Mouse (Mus musculus): ENCODE results near the gene Srrd. TPM values are rescaled to one million over a fixed set of nuclear protein-coding genes. Genes with fewer than 3 reads are reported as not detected.
A peak's percentile ranks its signal among the peaks of the same experiment; 100 is the strongest.

The Srrd gene
- 55.5 and 58.8 TPM in 2 replicates for polyA plus RNA-seq (2012; rRNA removed)

- DNase-seq (ENCODE audit: extremely low spot score in 1 of 2, low spot score in 1 of 2), result peak; percentile 56 to 92
Observed at GRCm38 (mm10) chr5:112342463-112343204, at the start of gene Srrd, which contains the start of gene Hps4. TSS of gene Srrd (minus strand) at chr5:112343040. TSS of gene Hps4 (plus strand) at chr5:112343083.

DNA sequence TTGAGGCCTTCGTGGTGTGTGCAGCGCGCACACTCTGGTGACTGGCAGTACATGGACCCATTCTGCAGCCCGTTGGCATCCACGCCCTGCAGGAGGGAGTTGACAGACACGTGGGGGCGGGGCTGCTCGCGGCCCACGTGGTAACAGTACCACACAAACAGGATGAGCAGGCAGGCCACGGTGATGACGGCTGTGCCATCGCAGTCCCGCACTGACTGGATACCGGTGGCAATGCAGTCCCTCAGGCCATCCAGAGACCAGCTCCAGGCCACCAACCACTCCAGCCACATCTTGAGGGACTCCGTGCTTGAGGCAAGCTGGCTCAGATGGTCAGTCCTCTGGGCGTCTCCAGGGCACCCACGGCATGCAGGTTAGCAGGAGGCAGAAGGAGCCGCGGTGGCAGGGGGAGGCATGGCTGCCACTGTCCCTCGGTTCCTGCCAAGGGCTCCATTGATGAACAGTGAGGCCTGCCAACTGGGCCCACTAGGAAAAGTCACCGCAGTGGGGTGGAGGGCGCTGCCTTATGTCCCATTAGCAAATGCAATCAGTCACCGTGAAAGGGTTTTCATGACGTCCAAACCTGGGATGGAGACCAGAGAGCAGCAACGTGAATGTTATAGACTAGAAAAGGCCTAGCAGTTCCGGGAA, 49.0 kb upstream of the Srrd start:
- DNase-seq (ENCODE audit: extremely low spot score in 1 of 2, low spot score in 1 of 2), result no peak

DNA sequence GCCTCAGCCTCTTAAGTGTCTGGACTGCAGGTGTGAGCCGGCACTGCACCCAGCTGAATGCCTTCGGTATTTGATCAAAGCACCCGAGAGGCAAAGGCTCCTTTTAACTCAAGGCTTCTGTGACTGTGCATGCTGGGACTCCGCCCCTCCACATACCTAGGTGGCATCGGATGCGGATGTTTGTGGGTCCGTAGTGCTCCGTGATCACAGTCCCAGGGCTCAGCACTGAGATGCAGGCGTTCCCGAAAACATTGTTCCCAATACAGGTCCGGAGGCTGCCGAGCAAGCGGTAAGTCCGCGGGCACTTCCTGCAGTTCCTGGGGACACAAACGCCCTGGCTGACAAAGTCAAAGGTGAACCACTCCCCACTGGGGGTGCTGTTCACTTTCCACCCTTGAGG, 48.2 kb upstream of the Srrd start:
- DNase-seq (ENCODE audit: extremely low spot score in 1 of 2, low spot score in 1 of 2), result no peak

- DNase-seq (ENCODE audit: extremely low spot score in 1 of 2, low spot score in 1 of 2), result peak in 1 of 2 experiments; percentile 63
Observed at GRCm38 (mm10) chr5:112389352-112389751, 46.5 kb upstream of the Srrd start.

- no peak for DNase-seq (ENCODE audit: extremely low spot score in 1 of 2, low spot score in 1 of 2)
Observed at GRCm38 (mm10) chr5:112385973-112386372, 43.1 kb upstream of the Srrd start.

DNA sequence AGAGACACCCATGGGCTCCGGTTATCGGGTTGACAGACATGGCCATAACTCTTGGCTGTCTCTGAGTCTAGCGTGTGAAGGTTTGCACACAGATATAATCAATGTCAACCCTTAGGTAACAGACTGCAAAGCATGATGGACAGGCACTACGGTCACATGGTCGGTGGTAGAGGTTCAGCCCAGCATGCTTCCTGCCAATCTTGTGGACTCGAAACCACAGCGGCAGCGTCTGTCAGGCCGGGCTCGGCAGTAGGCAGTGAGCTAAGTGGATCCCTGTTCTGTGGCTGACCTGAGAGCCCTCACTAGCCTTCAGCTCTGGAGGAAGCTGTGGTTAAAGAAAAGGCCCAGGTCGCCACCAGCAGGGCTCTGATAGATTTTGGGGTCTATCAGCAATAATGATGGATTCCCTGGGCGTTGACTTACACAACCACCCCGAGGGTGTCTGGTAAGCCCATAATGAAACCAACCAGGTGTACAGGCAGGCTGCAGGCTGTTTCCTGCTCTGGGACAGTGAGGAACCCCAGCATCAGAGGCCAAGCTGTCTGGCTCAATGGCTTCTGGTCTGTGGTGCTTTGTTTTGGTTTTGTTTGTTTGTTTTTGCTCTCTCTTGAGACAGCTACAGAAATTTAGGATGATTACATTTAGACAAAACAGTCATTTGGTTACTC, 42.1 kb upstream of the Srrd start:
- DNase-seq (ENCODE audit: extremely low spot score in 1 of 2, low spot score in 1 of 2), result no peak

GRCm38 (mm10) chr5:112382641-112383330, 39.9 kb upstream of the Srrd start:
- DNase-seq (ENCODE audit: extremely low spot score in 1 of 2, low spot score in 1 of 2), result peak; percentile 50 to 68

DNA sequence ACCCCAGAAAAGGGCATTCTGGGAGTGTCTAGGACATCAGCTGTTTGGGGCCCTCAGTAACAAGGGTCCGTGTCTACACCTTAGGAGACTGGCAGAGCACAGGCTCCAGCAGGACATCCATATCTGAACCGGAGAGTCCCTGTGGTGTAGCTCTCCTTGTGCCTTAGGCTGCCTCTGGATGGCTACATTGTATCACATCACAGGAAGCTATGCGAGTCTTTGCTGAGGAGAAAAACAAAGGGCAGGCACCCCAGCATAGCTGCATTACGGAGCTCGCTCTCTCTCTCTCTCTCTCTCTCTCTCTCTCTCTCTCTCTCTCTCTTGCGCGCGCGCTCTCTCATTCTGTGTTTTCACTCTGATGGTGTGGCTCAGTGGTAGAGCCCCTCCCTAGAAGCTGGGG, 39.2 kb upstream of the Srrd start:
- no peak for DNase-seq (ENCODE audit: extremely low spot score in 1 of 2, low spot score in 1 of 2)

DNA sequence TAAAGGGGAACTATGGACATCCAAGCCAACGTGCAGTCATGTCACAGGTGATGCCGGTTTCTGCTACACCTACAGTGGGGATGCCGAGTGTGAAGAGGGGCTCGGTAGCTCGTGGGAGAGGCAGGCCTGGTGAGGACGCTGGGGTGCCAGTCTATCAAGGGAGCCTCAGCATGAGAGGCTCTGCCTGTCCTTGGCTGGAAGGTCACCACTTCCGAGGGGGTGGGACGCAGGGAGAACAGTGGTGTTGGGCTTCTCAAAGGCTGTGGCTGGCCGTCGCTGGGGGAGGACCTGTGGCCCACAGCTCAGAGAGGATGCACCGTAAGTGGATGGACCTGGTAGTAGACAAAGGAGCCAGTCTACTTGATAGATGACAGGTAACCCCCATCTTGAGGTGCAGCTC, 38.3 kb upstream of the Srrd start:
- no peak for DNase-seq (ENCODE audit: extremely low spot score in 1 of 2, low spot score in 1 of 2)

DNA sequence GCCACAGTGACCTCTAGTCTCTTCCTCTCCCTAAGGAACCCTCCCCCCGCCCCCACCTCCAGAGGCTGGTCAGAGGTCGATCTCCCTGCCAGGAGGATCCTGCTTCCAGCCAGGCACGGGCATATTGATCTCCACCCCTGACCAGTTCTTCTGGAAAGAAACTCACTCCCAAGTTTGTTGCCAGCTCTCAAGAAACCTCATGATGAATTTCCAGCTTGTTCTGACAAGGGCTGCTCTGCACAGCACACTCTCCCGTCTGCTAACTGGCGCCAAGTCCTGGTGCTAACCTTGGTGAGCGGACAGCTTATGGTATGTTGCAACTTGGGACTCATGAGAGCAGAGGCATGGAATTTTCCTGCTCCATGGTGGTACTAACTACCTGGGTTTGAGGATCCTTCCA, 35.9 kb upstream of the Srrd start:
- no peak for DNase-seq (ENCODE audit: extremely low spot score in 1 of 2, low spot score in 1 of 2)

GRCm38 (mm10) chr5:112377380-112377779, 34.5 kb upstream of the Srrd start:
- no peak for DNase-seq (ENCODE audit: extremely low spot score in 1 of 2, low spot score in 1 of 2)

- DNase-seq (ENCODE audit: extremely low spot score in 1 of 2, low spot score in 1 of 2), result no peak
Observed at GRCm38 (mm10) chr5:112376111-112376510, 33.3 kb upstream of the Srrd start.

GRCm38 (mm10) chr5:112371933-112372332, 29.1 kb upstream of the Srrd start:
- peak; percentile 79 to 82 for DNase-seq (ENCODE audit: extremely low spot score in 1 of 2, low spot score in 1 of 2)

- DNase-seq (ENCODE audit: extremely low spot score in 1 of 2, low spot score in 1 of 2), result no peak
Observed at GRCm38 (mm10) chr5:112370236-112370813, 27.5 kb upstream of the Srrd start.

- no peak for DNase-seq (ENCODE audit: extremely low spot score in 1 of 2, low spot score in 1 of 2)
Observed at GRCm38 (mm10) chr5:112369326-112369725, 26.5 kb upstream of the Srrd start.

- DNase-seq (ENCODE audit: extremely low spot score in 1 of 2, low spot score in 1 of 2), result no peak
Observed at GRCm38 (mm10) chr5:112368666-112369065, 25.8 kb upstream of the Srrd start.

- peak in 1 of 2 experiments; percentile 56 for DNase-seq (ENCODE audit: extremely low spot score in 1 of 2, low spot score in 1 of 2)
Observed at GRCm38 (mm10) chr5:112367929-112368328, 25.1 kb upstream of the Srrd start.

DNA sequence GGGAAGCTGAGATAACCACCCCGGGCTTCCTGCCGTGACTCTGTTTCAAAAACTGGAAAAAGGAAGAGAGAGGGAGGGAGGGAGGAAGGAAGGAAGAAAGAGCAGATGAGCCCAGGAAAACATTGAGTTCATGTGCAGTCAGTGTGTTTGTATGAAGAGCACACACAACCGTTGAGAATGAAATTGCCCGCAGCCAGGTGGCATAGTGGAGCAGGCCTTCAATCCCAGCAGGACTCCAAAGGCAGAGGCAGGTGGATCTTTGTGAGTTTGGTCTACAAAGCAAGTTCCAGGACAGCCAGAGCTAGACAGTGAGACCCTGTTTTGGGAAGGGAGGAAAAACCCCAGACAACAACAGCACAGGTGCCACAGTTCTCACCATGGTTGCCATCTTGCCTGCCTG, 24.5 kb upstream of the Srrd start:
- no peak for DNase-seq (ENCODE audit: extremely low spot score in 1 of 2, low spot score in 1 of 2)

- no peak for DNase-seq (ENCODE audit: extremely low spot score in 1 of 2, low spot score in 1 of 2)
Observed at GRCm38 (mm10) chr5:112366879-112367278, 24.0 kb upstream of the Srrd start.

DNA sequence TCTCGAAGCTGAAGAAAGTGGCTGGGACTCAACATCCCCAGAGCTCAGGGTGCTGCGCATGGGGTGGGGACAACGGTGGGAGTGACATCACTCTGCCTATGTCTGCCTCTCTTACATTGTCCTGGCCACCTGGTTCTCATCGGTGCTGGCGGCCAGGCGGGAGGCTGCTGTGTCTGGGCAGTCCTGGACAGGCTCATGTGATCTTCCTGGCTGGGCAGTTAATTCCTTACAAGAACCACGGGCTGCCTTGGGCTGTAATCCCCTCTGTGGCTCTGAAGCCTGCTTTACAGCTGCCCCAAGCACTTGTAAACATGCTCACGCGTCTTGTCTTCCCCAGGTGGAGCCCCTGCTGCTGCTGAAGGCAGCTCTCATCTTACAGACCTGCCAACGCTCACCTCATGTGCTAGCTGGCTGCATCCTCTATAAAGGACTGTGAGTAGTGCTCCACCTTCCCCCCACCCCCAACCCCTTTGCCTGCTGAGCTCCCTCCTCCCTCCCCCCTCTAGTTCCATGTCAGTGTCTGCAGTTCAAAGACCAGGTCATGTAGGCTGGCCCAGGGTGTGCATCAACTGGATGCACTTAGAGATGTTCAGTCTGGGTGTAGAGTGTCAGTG, 21.5 kb upstream of the Srrd start:
- no peak for DNase-seq (ENCODE audit: extremely low spot score in 1 of 2, low spot score in 1 of 2)
